Mouse (Mus musculus) hindbrain, embryonic 11.5 days (tissue): ENCODE measurements around the gene Alpk3. TPM values are rescaled to one million over a fixed set of nuclear protein-coding genes. Genes with fewer than 3 reads are reported as not detected.
"Not testable (repeated sequence)": the region's sequence is repeated elsewhere in the genome, so short reads cannot be mapped to it uniquely, and the experiment has no call there.

Source experiments
- ATAC-seq: fragments of 200-750 bp; cut with Nextera tagmentation; 2 replicates; pipeline ENCODE4 v1.8.0; 2017; ENCODE audit warnings: mild to moderate bottlenecking, moderate TSS enrichment, moderate library complexity; ENCODE audit not compliant: low FRiP score
- DNase-seq: peaks from one replicate; pipeline ENCODE4 v3.0.0-alpha.2; 2015; ENCODE audit warnings: low spot score
- H3K27ac ChIP-seq: fragments of 300-500 bp; sonication (generic); 2 replicates; pipeline ENCODE4 v1.5.1; 2014; ENCODE audit warnings: mild to moderate bottlenecking, low read depth, low read length
- H3K27me3 ChIP-seq: fragments of 300-500 bp; sonication (generic); 2 replicates; pipeline ENCODE4 v1.6.1; 2014; ENCODE audit warnings: mild to moderate bottlenecking, low read length, moderate library complexity, mixed read lengths; ENCODE audit not compliant: control insufficient read depth, insufficient read depth
- H3K36me3 ChIP-seq: fragments of 300-500 bp; sonication (generic); 2 replicates; pipeline ENCODE4 v1.6.1; 2014; ENCODE audit warnings: mild to moderate bottlenecking, low read length, moderate library complexity, mixed read lengths; ENCODE audit not compliant: control insufficient read depth, insufficient read depth
- H3K4me1 ChIP-seq: fragments of 300-500 bp; sonication (generic); replicated peaks from 2 replicates; pipeline ENCODE4 v1.6.1; 2014; ENCODE audit warnings: low read length, mixed read lengths; ENCODE audit not compliant: control insufficient read depth, insufficient read depth
- H3K4me2 ChIP-seq: fragments of 300-500 bp; sonication (generic); replicated peaks from 2 replicates; pipeline ENCODE4 v1.6.1; 2014; ENCODE audit warnings: mild to moderate bottlenecking, low read depth, low read length
- H3K4me3 ChIP-seq: fragments of 300-500 bp; sonication (generic); 2 replicates; pipeline ENCODE4 v1.5.1; 2014; ENCODE audit warnings: low read depth, low read length
- H3K9ac ChIP-seq: fragments of 300-500 bp; sonication (generic); 2 replicates; pipeline ENCODE4 v1.6.1; 2014; ENCODE audit warnings: low read depth, low read length
- H3K9me3 ChIP-seq: fragments of 300-500 bp; sonication (generic); 2 replicates; pipeline ENCODE4 v1.6.1; 2016; ENCODE audit warnings: low read length; ENCODE audit not compliant: control insufficient read depth
- WGBS: fragments of 180-500 bp; shearing (Covaris S2); extraction: QIAGEN DNeasy Blood & Tissue Kit; methylation state at CpG from one replicate; pipeline ENCODE4 v1.1.7; 2014; 5-methylcytosine and 5-hydroxymethylcytosine counted together
- polyA plus RNA-seq: library from polyadenylated mRNA; unstranded; fragments of >200 nt; fragmentation: Nextera tagmentation; extraction: Ambion mirVana; gene quantifications from 2 replicates; pipeline ENCODE4 v1.2.1, GENCODE M21; 2014

Alpk3 gene
- polyA plus RNA-seq, 1 experiment from 2014 or later: 0.14 TPM

- ATAC-seq (no peak), DNase-seq (no peak)
- Histone ChIP-seq H3K9me3 (no peaks in the 10 kb centered on the region), H3K27ac (no peak overlapping the region), H3K9ac (no peak overlapping the region), H3K4me1 (no peaks in the 10 kb centered on the region), H3K27me3 (no peaks in the 10 kb centered on the region), H3K4me3 (no peak overlapping the region), H3K36me3 (no peaks in the 10 kb centered on the region), H3K4me2 (no peak overlapping the region)
- 85% methylated on average over 5 of the region's 5 CpGs for WGBS
These were observed 82.4 kb downstream of the Alpk3 start for GRCm38 (mm10) chr7:81139671-81140404.

DNA sequence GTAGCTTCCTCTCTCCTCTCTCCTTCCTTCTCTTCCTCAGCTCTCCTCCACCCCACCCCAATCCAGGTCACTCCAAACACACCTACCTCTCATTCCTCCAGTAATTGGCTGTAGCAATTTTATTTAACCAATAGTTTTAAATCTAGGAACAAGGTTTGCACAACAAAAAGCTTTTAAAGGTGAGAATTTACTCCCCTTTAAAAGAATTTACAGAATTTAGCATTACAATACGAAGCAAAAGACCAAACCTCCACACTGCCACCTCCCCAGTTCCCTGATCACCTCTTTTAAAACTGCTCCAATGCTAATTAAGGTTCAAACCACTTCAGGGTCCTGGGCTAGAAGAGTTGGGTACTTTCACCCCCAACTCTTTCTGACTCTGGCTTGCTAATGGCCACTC, 84.1 kb downstream of the Alpk3 start:
- Histone ChIP-seq H3K9me3 (no peaks in the 10 kb centered on the region), H3K9ac (no peak overlapping the region), H3K27me3 (no peaks in the 10 kb centered on the region), H3K27ac (no peak overlapping the region), H3K36me3 (no peaks in the 10 kb centered on the region), H3K4me2 (no peak overlapping the region), H3K4me1 (no peaks in the 10 kb centered on the region), H3K4me3 (no peak overlapping the region)
- 52% methylated on average over 1 of the region's 1 CpGs for WGBS
- ATAC-seq (no peak), DNase-seq (no peak)

GRCm38 (mm10) chr7:81143056-81143455, 85.7 kb downstream of the Alpk3 start:
- ATAC-seq, H3K36me3 ChIP-seq, DNase-seq, H3K4me2 ChIP-seq, H3K27me3 ChIP-seq, H3K9me3 ChIP-seq, H3K27ac ChIP-seq, H3K4me3 ChIP-seq, H3K9ac ChIP-seq, H3K4me1 ChIP-seq: not testable (repeated sequence)
- WGBS: 39% methylated on average over 4 of the region's 4 CpGs

GRCm38 (mm10) chr7:81149759-81150158, 92.4 kb downstream of the Alpk3 start:
- 90% methylated on average over 11 of the region's 11 CpGs for WGBS
- H3K36me3 ChIP-seq: no peaks in the 10 kb centered on the region
- no peak overlapping the region for H3K9ac ChIP-seq
- DNase-seq (no peak), ATAC-seq (no peak)
- H3K27ac ChIP-seq: no peak overlapping the region
- H3K4me2 ChIP-seq: no peak overlapping the region
- H3K4me1 ChIP-seq: no peaks in the 10 kb centered on the region
- H3K9me3 ChIP-seq: no peaks in the 10 kb centered on the region
- H3K27me3 ChIP-seq: no peaks in the 10 kb centered on the region
- no peak overlapping the region for H3K4me3 ChIP-seq

DNA sequence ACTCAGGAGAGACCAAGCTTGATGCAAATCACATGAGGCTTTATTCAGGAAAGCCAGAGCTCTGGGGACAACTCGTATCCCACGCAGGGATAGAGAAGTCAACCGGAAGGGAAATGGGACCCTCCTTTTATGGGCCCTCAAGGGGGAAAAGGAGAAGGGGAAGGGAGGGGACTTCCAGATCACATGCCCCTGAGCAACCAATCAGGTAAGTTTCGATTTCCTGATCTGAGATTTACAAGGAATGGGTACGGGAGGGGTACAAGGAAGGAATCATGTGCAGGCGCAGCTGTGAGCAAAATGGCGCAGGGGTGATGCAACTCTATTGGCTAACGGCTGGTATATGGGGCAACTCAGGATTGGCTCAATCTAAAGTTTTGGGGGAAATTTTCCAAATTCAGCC, 93.8 kb downstream of the Alpk3 start:
- no peak overlapping the region for H3K9ac ChIP-seq
- H3K27ac ChIP-seq: no peak overlapping the region
- H3K27me3 ChIP-seq: no peaks in the 10 kb centered on the region
- WGBS: 94% methylated on average over 8 of the region's 8 CpGs
- DNase-seq (no peak), ATAC-seq (no peak)
- H3K4me1 ChIP-seq: no peaks in the 10 kb centered on the region
- H3K4me3 ChIP-seq: no peak overlapping the region
- no peaks in the 10 kb centered on the region for H3K9me3 ChIP-seq
- no peaks in the 10 kb centered on the region for H3K36me3 ChIP-seq
- no peak overlapping the region for H3K4me2 ChIP-seq

GRCm38 (mm10) chr7:81152306-81152705, 94.9 kb downstream of the Alpk3 start:
- H3K27ac ChIP-seq: no peak overlapping the region
- H3K27me3 ChIP-seq: no peaks in the 10 kb centered on the region
- no peak overlapping the region for H3K4me2 ChIP-seq
- WGBS: 94% methylated on average over 10 of the region's 10 CpGs
- DNase-seq (no peak), ATAC-seq (no peak)
- no peaks in the 10 kb centered on the region for H3K36me3 ChIP-seq
- H3K9me3 ChIP-seq: no peaks in the 10 kb centered on the region
- no peak overlapping the region for H3K4me3 ChIP-seq
- no peaks in the 10 kb centered on the region for H3K4me1 ChIP-seq
- H3K9ac ChIP-seq: no peak overlapping the region

DNA sequence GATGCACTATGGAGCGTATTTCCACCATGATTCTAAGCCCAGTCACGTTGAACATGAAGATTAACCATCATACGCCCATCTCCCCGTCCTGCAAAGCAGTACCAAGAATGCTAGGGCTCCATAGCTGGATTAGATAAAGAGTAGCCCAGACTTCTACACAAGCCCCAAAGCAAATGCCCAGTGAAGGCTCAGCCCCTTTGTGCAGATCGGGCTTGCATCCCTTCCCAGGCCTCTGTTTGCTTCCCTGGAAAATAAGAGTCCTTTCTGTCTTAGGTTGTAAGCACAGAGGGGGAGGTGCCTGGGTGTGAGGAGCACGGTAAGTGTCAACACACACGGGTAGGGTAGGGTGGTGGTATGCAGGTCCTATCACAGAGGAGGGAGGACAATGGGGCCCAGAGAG, 95.4 kb downstream of the Alpk3 start:
- WGBS: 82% methylated on average over 7 of the region's 7 CpGs

GRCm38 (mm10) chr7:81153327-81153726, 95.9 kb downstream of the Alpk3 start:
- Histone ChIP-seq H3K4me2 (no peak overlapping the region), H3K27ac (no peak overlapping the region), H3K9ac (no peak overlapping the region), H3K36me3 (no peaks in the 10 kb centered on the region), H3K9me3 (no peaks in the 10 kb centered on the region), H3K4me1 (no peaks in the 10 kb centered on the region), H3K4me3 (no peak overlapping the region), H3K27me3 (no peaks in the 10 kb centered on the region)
- ATAC-seq (no peak), DNase-seq (no peak)
- 87% methylated on average over 6 of the region's 6 CpGs for WGBS

More for the DNA sequence above, 95.4 kb downstream of the Alpk3 start:
- H3K4me1 ChIP-seq: no peaks in the 10 kb centered on the region
- H3K27me3 ChIP-seq: no peaks in the 10 kb centered on the region
- H3K9ac ChIP-seq: no peak overlapping the region
- DNase-seq: no peak
- no peak for ATAC-seq
- H3K27ac ChIP-seq: no peak overlapping the region
- no peak overlapping the region for H3K4me3 ChIP-seq
- no peaks in the 10 kb centered on the region for H3K9me3 ChIP-seq
- H3K36me3 ChIP-seq: no peaks in the 10 kb centered on the region
- no peak overlapping the region for H3K4me2 ChIP-seq

- H3K4me2 ChIP-seq, H3K4me3 ChIP-seq, H3K4me1 ChIP-seq, H3K36me3 ChIP-seq, H3K9ac ChIP-seq, H3K27me3 ChIP-seq, ATAC-seq, H3K27ac ChIP-seq, H3K9me3 ChIP-seq, DNase-seq: not testable (repeated sequence)
These were observed 96.8 kb downstream of the Alpk3 start for GRCm38 (mm10) chr7:81154244-81154643.
